Mouse (Mus musculus): ENCODE data around the gene Csf2. TPM values are rescaled to one million over a fixed set of nuclear protein-coding genes. Genes with fewer than 3 reads are reported as not detected.

Gene Csf2
- total and polyA plus RNA-seq, 3 experiments: 0.82 TPM; not detected in 2

- ATAC-seq (ENCODE audit: extremely low read depth, insufficient number of reproducible peaks, low FRiP score, poor library complexity, severe bottlenecking) (no peak), DNase-seq (ENCODE audit: low spot score) (no peak)
- H3K9me3 ChIP-seq (replicated peaks): no peaks in the 10 kb centered on the region
- no peak overlapping the region for H3K4me3 ChIP-seq (ENCODE audit: low read depth, low read length)
- TF ChIP-seq TAL1 (conservative IDR thresholded peaks at IDR 0.05; ENCODE audit: low read depth, low read length) (no peak), GATA1 (IDR thresholded peaks at IDR 0.05; ENCODE audit: borderline replicate concordance, low read length) (no peak), CTCF (IDR thresholded peaks at IDR 0.05; ENCODE audit: low read depth, low read length) (no peak), POLR2AphosphoS5 (IDR thresholded peaks at IDR 0.05; ENCODE audit: insufficient replicate concordance, low read depth, low read length) (no peak), GATA2 (IDR thresholded peaks at IDR 0.05; ENCODE audit: borderline replicate concordance, low read depth, low read length) (no peak)
- H3K27me3 ChIP-seq (ENCODE audit: insufficient read depth, low read length): peaks cover 5% of the 10 kb centered on the region; the same call in 1 of the 2 replicates
- no peaks in the 10 kb centered on the region for H3K36me3 ChIP-seq (replicated peaks)
- no peaks in the 10 kb centered on the region for H3K4me1 ChIP-seq (ENCODE audit: insufficient read depth, low read depth, low read length)
Measured at GRCm38 (mm10) chr11:54219903-54220740, 29.3 kb downstream of the Csf2 start.

GRCm38 (mm10) chr11:54219191-54219590 is 30.3 kb downstream of the Csf2 start:
- no peaks in the 10 kb centered on the region for H3K4me1 ChIP-seq (ENCODE audit: insufficient read depth, low read depth, low read length)
- H3K9me3 ChIP-seq (replicated peaks): no peaks in the 10 kb centered on the region
- H3K4me3 ChIP-seq (ENCODE audit: low read depth, low read length): no peak overlapping the region
- TF ChIP-seq TAL1 (conservative IDR thresholded peaks at IDR 0.05; ENCODE audit: low read depth, low read length): no peak
- no peak for TF ChIP-seq GATA2 (IDR thresholded peaks at IDR 0.05; ENCODE audit: borderline replicate concordance, low read depth, low read length)
- no peak for TF ChIP-seq CTCF (IDR thresholded peaks at IDR 0.05; ENCODE audit: low read depth, low read length)
- TF ChIP-seq POLR2AphosphoS5 (IDR thresholded peaks at IDR 0.05; ENCODE audit: insufficient replicate concordance, low read depth, low read length): no peak
- TF ChIP-seq GATA1 (IDR thresholded peaks at IDR 0.05; ENCODE audit: borderline replicate concordance, low read length): no peak
- DNase-seq (ENCODE audit: low spot score) (no peak), ATAC-seq (ENCODE audit: extremely low read depth, insufficient number of reproducible peaks, low FRiP score, poor library complexity, severe bottlenecking) (no peak)
- no peaks in the 10 kb centered on the region for H3K36me3 ChIP-seq (replicated peaks)
- peaks cover 5% of the 10 kb centered on the region; the same call in 1 of the 2 replicates for H3K27me3 ChIP-seq (ENCODE audit: insufficient read depth, low read length)

GRCm38 (mm10) chr11:54217384-54217783 is 32.1 kb downstream of the Csf2 start:
- H3K4me1 ChIP-seq (ENCODE audit: insufficient read depth, low read depth, low read length): no peaks in the 10 kb centered on the region
- ATAC-seq (ENCODE audit: extremely low read depth, insufficient number of reproducible peaks, low FRiP score, poor library complexity, severe bottlenecking): no peak
- no peak for DNase-seq (ENCODE audit: low spot score)
- H3K27me3 ChIP-seq (ENCODE audit: insufficient read depth, low read length): peaks cover 7% of the 10 kb centered on the region; the same call in 1 of the 2 replicates
- no peak for TF ChIP-seq TAL1 (conservative IDR thresholded peaks at IDR 0.05; ENCODE audit: low read depth, low read length)
- TF ChIP-seq POLR2AphosphoS5 (IDR thresholded peaks at IDR 0.05; ENCODE audit: insufficient replicate concordance, low read depth, low read length): no peak
- no peak for TF ChIP-seq GATA2 (IDR thresholded peaks at IDR 0.05; ENCODE audit: borderline replicate concordance, low read depth, low read length)
- no peak for TF ChIP-seq CTCF (IDR thresholded peaks at IDR 0.05; ENCODE audit: low read depth, low read length)
- no peak for TF ChIP-seq GATA1 (IDR thresholded peaks at IDR 0.05; ENCODE audit: borderline replicate concordance, low read length)
- no peak overlapping the region for H3K4me3 ChIP-seq (ENCODE audit: low read depth, low read length)
- no peaks in the 10 kb centered on the region for H3K36me3 ChIP-seq (replicated peaks)
- H3K9me3 ChIP-seq (replicated peaks): no peaks in the 10 kb centered on the region

- no peak for ATAC-seq (ENCODE audit: extremely low read depth, insufficient number of reproducible peaks, low FRiP score, poor library complexity, severe bottlenecking)
- Histone ChIP-seq H3K4me3 (ENCODE audit: low read depth, low read length) (no peak overlapping the region), H3K9me3 (replicated peaks) (no peaks in the 10 kb centered on the region), H3K36me3 (replicated peaks) (no peaks in the 10 kb centered on the region), H3K4me1 (ENCODE audit: insufficient read depth, low read depth, low read length) (no peaks in the 10 kb centered on the region), H3K27me3 (ENCODE audit: insufficient read depth, low read length) (peaks cover 3% of the 10 kb centered on the region; the same call in 1 of the 2 replicates)
- no peak for DNase-seq (ENCODE audit: low spot score)
- no peak for TF ChIP-seq POLR2AphosphoS5 (IDR thresholded peaks at IDR 0.05; ENCODE audit: insufficient replicate concordance, low read depth, low read length)
- no peak for TF ChIP-seq GATA2 (IDR thresholded peaks at IDR 0.05; ENCODE audit: borderline replicate concordance, low read depth, low read length)
- TF ChIP-seq GATA1 (IDR thresholded peaks at IDR 0.05; ENCODE audit: borderline replicate concordance, low read length): no peak
- no peak for TF ChIP-seq TAL1 (conservative IDR thresholded peaks at IDR 0.05; ENCODE audit: low read depth, low read length)
- no peak for TF ChIP-seq CTCF (IDR thresholded peaks at IDR 0.05; ENCODE audit: low read depth, low read length)
Measured at GRCm38 (mm10) chr11:54216091-54216490, 33.4 kb downstream of the Csf2 start.

- H3K4me3 ChIP-seq (ENCODE audit: low read depth, low read length): no peak overlapping the region
- H3K4me1 ChIP-seq (ENCODE audit: insufficient read depth, low read depth, low read length): no peaks in the 10 kb centered on the region
- DNase-seq (ENCODE audit: low spot score): no peak
- H3K36me3 ChIP-seq (replicated peaks): no peaks in the 10 kb centered on the region
- H3K9me3 ChIP-seq (replicated peaks): no peaks in the 10 kb centered on the region
- ATAC-seq (ENCODE audit: extremely low read depth, insufficient number of reproducible peaks, low FRiP score, poor library complexity, severe bottlenecking): no peak
- TF ChIP-seq POLR2AphosphoS5 (IDR thresholded peaks at IDR 0.05; ENCODE audit: insufficient replicate concordance, low read depth, low read length) (no peak), TAL1 (conservative IDR thresholded peaks at IDR 0.05; ENCODE audit: low read depth, low read length) (no peak), GATA1 (IDR thresholded peaks at IDR 0.05; ENCODE audit: borderline replicate concordance, low read length) (no peak), GATA2 (IDR thresholded peaks at IDR 0.05; ENCODE audit: borderline replicate concordance, low read depth, low read length) (no peak), CTCF (IDR thresholded peaks at IDR 0.05; ENCODE audit: low read depth, low read length) (no peak)
- peaks cover 3% of the 10 kb centered on the region; the same call in 1 of the 2 replicates for H3K27me3 ChIP-seq (ENCODE audit: insufficient read depth, low read length)
Measured at GRCm38 (mm10) chr11:54214499-54215443, 34.7 kb downstream of the Csf2 start.
